Mouse (Mus musculus) layer of hippocampus, postnatal 10 days (tissue): Measurements from ENCODE around the gene Agap1. TPM values are rescaled to one million over a fixed set of nuclear protein-coding genes. Genes with fewer than 3 reads are reported as not detected.
"Not testable (repeated sequence)": the region's sequence is repeated elsewhere in the genome, so short reads cannot be mapped to it uniquely, and the experiment has no call there.

ENCODE experiments used
- DNase-seq, 2 experiments: peaks; one replicate each; pipeline ENCODE4 v3.0.0; 2021; ENCODE audit warnings: low spot score in 2 of 2
- total RNA-seq, 2 experiments: library from RNA; stranded (reverse); gene quantifications; 2 replicates each; pipeline ENCODE4 v1.2.3; 2021

Agap1 gene
- total RNA-seq, 2 experiments from 2014 or later: 313 to 315 TPM

DNA sequence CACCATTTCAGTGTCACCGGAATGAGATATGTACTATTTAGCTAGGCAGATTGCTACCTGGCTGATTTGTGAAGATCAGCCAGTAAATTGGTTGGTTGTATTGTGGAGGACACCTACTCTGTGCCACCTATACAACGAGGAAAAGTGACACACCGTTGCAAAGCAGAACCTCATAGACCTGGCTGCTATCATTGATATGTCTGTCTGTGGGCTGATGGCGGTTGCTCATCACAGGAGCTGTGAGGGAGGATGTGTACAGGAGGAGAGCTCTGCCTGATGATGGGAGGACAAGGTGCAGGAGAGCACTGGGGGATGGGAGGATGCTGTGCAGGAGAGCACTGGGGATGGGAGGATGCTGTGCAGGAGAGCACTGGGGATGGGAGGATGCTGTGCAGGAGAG, 46.7 kb downstream of the Agap1 start:
- DNase-seq: no peak

DNA sequence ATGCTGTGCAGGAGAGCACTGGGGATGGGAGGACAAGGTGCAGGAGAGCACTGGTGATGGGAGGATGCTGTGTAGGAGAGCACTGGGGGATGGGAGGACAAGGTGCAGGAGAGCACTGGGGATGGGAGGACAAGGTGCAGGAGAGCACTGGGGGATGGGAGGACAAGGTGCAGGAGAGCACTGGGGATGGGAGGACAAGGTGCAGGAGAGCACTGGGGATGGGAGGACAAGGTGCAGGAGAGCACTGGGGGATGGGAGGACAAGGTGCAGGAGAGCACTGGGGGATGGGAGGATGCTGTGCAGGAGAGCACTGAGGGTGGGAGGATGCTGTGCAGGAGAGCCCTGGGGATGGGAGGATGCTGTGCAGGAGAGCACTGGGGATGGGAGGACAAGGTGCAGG, 47.3 kb downstream of the Agap1 start:
- DNase-seq: not testable (repeated sequence)

DNA sequence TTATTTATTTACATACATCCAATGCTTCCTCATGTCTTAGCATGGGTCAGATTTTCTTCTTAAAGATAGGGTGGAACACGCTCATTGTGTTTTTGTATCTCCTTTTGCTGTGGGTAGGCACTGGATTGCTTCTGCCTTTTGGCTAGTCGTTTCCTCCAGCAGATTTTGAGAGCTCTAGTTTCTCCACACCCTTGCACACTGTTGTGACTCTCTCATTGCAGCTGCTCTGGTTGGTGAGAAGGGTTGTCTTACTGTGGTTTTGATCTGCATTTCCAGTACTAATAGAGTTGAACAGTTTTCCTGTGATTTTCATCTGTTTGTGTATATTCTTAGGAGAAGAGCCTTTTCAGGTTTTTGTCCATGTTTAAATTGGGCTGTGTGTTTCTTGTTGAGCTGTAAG, 54.6 kb downstream of the Agap1 start:
- no peak for DNase-seq

DNA sequence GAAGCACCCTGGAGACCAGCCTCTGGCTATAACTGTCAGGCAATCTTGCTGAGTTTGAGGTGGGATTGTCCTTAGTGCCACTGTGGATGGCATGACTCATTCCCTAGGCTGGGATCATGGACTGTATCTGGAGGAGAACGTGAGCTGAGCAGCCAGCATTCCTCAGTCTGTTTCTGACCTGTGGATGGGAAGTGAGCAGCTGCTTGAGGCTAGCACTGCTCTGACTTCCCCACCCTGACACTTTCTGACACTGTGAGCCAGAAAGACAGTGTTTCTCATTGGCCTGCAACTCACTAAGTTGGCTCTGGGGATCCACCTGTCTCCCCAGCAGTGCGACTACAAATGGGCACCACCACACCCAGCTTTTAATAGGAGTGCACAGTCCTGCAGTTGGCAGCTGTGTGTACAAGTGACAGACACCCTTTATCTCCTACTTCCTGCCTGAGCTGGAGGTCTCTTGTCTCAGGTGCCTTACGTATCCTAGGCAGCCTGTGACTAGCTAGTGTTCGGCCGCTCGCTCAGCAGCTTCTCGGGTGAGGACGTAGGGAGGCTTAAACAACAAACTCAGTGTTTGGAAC, 55.2 kb downstream of the Agap1 start:
- no peak for DNase-seq

DNA sequence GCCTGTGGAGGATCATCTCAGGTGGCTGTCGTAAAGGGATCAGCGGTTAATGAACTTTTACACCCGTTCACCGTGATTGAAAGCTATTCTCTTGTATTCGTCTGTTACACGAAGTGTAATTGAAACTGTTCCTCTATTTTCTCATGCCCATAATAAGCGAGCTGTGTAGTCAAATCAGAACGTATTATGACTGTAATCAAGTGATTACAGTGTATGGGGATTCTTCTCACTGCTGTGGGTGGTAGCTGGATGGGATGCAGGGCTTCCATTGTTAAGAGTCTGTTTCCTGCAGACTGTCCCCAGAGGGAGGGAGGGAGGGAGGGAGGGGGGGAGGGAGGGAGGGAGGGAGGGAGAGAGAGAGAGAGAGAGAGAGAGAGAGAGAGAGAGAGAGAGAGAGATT, 56.1 kb downstream of the Agap1 start:
- no peak for DNase-seq

DNA sequence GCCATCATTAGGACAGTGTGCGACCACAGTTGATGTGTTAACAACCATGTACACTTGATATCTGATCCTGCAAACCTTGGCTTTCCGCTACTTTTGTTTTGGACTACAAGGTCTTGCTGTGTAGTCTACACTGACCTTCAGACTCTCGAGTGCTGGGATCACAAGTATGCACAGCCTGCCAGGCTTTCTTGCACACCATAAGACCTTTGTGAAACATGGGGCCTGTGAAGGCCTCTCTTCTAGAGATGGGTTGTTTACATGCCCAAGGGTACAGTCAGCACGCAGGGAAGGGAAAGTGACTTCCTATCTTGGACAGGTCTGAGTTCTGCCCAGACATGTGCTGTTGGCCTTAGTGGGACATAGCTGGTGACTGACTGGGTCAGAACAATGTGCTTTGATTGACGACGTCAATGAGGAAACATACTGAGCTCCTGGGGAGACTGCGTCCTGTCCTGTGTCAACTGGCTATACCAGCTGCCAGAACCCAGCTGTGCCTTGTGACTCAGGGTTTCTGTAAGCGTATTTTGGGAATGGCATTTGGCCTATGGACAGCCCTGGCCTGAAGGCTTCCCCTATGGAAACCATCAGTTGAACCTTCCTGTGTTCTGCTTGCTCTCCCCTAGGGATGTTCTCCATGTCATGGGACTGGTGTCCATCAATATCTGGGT, 59.1 kb downstream of the Agap1 start:
- no peak for DNase-seq

DNA sequence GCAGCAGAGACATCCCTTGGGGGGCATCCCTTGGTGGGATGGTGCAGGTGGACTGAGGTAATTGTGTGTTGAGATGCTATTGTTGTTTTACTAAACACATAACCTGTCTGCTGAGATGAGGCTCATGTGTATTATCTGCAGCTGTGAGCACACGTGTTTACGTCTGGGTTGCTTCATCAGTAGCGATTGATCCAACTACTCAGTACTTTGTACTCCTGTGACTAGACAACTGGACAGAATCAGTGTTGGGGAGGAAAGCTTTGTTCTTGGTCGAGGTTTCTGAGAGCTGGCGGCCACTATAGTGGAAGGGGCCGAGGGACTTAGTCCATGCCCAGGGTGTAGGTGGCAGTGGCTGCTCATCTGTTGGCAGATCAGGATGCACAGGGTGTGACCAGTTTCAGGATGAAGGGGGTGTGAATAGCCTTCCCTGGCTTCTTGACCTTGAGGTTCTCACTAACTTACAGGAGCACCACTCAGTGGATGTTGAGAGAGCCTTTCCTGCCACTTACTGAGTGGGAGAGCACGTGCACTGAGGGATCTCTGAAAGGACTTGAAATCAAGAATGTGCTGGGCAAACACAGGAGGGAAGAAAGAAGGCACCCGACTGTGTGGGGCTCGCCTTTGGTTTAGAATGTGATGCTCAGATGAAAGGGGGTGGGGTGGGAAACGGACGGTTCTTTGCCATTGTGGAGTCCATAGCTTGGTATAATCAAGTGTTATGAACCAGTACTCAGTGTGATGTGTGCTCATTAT, 61.4 kb downstream of the Agap1 start:
- no peak for DNase-seq

DNA sequence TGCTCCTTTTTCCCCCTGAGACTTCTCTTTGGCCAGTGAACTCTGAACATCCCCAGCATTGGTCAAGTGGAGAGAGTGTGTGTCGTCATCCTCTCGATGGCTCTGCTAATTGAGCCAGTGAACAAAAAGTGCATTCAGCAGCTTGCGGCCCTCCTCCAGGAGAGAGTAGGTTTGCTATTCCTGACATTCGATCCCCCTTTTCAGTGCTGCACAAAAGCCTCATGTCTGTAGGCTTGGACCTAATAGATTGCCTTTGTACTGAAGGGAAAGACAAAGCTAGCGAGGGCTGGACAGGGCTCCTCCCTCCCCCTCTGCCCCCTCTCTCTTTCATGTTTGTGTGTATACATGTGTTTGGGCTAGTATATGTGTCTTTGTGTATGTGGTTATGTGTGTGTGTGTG, 63.2 kb downstream of the Agap1 start:
- no peak for DNase-seq

DNA sequence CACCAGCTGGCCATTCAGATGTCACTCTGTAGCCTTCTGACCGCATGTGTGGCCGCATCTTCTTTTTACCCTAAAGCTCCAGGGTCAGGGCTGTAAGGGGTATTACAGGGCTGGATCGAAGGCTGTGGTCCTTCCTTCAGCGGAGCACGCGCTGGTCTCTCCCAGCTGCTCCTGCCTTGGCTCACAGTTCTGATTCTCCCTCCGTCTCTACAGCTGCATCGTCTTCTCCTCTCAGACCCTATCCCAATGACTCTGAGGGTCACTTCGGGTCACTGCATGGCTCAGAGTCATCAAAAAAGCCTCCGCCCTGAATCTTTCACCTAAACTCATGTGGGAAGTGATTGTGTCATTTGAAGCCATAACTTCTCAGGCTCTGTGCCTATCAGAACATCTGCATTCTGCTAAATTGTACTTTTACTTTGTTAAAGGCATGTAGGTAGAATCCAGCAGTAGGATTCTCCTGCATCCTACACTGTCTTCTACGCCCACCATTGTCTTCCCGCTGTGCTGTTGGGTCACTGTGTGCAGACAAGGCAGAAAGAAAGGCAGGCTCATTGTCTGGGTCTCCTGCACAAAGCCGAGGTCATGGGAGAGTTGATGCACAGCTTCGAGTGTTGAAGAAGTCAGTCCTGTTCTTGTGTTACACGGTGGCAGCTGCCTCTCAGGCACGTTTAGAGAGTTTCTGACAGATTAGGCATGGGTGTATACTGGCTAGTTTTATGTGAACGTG, 65.5 kb downstream of the Agap1 start:
- DNase-seq: no peak

DNA sequence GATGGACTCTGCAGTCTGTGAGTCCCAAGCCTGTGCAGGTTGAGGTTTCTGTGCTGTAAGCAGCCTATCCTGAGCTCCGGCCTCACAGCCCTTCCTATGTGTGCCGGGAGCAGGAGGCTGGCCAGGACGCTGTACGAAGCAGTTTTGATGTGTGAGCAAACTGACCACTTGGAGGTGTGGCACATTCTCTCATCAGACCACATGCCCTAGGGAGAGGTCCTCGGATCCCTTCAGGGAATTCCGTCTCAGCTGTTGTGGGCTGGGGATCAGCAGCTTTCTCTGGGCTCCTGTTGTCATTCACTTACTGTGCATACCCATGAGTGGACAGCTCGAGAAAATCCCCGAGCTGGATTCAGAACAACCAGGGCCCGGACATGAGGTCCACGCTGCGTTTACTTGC, 66.8 kb downstream of the Agap1 start:
- no peak for DNase-seq

DNA sequence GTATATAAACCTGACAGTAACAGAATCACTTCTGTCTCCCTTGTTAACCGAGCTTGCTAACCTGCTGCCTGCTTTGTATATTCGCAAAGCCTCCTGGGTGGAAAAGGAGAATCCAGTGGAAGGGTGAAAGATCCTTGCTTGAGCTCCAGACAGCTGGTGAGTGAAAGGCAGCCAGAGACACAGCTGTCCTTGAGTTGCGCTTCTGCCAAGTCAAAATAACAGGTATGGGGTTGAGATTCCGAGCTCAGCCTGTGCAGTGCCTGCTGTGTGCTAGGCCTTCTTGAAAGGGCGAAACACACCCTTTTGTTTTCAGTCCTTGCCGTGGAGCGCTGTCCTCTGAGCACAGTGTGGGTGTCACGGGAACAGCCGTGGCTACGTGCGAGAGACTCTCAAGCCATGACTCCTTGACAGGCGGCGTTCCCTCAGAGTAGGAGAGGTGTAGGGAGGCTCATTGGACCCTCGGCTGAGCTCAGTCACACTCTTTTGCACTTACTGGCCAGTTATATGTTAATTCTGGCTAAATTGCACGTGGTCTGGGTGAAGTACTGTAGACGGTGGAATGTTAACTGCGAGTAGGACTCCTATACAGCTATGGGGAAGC, 67.4 kb downstream of the Agap1 start:
- DNase-seq: no peak

DNA sequence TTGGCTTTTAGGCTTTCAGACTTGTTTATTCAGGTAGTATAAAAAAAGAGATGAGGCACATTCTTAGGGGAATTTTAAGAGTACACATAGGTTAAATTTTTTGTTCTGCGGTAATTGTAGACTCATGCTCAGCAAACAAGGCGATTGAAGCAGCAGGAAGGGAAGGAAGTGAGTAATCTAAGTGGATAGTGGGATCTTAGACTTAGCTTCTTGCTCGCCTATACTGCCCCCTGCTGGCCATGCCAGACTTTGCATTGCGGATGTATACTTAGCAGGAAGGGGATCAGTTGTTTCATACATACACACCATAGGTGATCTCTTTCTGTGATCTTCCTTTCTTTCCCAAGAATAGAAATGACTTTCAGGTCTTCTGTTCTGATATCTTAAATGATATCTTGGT, 69.8 kb downstream of the Agap1 start:
- DNase-seq: peak; percentile 92 to 93

DNA sequence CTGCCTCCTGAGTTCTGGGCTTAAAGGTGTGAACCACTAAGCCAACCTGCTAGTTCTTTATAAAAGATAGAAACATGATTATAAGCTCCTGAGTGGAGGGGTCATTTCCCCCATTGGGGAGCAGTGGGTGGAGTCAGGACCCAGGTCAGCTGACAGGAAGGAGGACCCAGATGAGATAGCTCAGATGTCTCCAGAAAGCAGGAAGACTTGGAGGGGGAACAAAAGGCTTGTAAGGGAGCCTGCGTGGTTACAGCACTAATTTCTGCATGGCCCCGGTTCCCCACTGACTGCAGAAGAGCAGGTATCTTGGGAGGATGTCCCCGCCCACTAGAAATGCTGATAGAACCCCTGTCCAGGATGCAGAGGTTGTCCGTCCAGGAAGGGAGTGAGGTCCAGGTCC, 70.4 kb downstream of the Agap1 start:
- DNase-seq: no peak

DNA sequence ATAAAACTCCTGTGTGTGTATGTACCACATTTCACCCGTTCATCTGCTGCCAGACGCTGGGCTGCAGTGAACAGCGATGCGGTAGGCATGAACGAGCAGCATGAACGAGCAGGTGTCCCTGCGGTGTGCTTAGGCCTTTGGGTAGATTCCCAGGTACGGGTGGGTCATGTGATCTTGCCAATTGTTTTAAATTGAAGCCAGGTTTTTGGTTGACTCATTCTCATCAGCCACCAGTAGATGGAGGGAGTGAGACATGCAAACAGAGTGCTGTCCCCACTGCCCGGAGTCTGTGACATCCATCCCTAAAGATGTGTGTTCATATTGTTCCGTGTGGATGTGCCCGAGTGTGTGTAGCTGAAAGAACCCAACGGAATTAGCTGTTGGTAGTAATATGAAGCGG, 71.2 kb downstream of the Agap1 start:
- DNase-seq: peak; percentile 46 to 67

DNA sequence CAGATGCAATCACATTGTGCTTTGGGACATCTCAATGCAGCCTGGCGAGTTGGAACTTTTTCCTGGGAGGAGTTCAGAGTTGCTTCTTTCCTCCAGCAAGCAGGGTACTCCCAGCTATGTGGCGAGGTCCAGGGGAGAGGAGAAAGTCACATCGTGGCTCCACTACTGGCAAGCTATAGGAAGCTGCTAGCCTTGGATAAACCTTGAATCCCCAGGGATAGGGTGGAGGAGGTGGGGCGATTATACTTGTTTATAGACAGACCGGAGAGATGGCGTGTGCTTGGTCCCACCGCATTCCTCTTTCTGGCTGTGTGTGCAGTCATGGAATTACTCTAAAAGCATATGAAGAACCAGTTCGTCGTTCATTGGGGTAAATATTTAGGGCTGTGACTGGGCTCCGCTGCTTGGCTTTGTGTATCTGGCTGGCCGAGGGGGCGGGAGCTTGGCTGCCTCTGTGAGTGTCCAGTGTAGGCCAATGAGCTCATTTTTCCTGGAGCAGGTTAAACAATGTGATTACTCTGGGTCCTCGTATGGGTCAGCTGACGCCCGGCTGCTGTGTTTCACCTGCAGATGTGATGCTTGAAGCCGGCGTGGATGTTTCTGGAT, 74.2 kb downstream of the Agap1 start:
- DNase-seq: no peak

DNA sequence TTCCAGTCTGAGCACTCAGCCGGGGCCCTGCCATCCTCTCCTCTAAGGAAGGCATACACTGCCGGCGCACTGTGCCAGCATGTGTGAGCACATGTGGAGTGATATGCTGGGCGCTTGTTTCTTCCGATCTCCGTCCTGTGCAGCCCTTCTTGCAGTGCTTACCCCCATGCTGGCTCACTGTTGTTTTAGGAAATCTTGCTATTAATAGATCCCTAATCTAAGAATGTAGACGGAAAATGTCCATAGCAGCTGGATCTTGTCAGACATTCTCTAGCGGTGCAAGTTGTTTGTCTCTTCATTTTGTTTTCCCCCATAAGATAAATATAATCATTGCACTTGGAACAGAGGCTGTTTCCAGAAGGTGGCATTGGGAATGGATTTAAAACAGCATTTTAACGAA, 79.1 kb downstream of the Agap1 start:
- no peak for DNase-seq

DNA sequence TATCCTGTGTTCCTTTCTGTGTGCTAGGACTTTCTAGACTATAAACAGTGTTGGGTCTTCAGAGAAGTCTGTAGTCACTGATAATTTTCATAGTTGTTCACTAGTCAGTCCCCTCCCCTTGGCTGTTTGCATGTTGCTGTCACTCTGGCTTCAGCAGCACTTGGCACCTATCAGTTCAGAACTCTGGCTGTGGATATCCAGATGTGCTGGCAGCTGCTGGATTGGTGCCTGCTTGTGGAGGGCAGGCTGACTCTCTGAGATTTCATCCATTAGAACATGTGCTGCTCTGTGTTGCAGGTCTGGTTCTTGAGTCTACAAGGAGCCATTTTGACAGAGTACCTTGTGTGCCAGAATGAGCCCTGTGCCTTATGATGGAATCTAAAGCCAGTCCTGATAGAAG, 80.6 kb downstream of the Agap1 start:
- no peak for DNase-seq

DNA sequence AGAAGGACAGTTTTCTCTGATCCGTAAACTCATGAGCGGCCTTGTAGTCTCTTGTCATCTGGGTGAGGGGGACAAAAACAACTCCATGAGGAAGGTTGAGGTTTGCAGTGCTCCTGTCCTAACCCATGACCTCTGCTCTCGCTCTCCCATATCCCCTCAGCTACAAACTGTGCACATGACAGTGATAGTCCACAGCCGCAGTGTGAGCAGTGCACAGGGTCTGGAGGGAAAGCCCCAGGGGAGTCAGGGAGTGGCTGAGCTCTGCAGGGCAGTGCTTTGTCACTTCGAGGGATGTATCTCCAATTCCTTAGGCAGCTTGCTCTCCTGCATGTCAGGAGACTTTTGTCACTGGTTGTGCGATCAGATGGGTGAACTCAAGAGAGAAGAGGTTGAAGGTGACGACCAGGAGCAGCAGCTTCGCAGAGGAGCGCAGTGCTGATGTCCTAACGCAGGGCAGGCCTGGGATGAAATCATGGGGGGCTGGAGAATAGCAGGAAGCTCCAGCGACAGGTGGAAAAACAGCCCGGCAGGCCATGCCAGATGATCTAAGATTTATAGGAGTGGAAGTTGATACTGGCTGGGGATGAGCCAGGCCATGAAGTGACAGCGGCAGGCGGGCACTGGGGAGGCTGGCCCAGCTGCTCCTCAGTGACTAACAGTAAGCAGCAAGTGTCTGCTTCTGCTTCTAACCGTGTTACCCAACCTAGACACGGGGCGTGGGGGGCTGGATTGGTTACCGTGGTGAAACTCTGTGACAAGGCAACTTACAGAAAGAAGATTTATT, 83.7 kb downstream of the Agap1 start:
- DNase-seq: no peak

DNA sequence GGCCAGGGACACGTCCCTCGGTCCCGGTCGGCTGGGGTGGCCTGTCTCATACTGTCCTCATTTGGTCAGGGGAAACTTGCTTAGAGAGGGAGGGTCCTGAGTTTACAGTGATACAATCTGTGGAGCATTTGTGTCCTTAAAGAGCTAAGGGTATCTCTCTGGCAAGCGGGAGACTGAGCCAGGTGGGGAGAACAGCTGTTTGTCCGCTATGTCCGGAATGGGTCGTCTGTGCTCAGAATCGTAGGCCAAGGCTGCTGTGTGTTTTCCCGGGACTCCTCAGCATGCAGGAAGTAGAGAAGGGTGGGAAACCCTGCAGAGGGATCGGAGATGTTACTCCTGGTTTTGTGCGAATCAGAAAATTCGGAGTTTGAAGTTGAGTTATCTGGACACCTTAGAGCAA, 84.5 kb downstream of the Agap1 start:
- DNase-seq: no peak

DNA sequence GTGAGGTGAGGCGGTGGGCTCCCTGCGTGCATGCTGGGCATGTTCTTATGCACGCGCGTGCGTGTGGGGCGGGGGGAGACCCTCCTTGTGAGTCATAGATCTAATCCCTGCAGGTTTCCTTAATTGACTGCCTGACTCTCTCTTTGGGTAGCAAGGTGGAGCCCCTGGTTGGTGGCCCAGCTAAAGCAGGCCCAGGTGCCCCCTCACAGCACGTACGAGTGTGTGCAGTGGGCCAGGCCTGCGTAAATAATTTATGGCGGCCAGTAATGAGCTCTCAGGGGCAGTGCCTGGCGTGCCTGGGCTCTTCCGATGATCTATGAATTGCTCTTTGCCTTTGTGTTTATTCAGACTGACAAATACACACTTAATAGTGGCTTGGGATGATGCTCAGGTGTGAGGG, 86.5 kb downstream of the Agap1 start:
- DNase-seq: no peak
